Mouse (Mus musculus): ENCODE results near the gene Brpf1.

DNA sequence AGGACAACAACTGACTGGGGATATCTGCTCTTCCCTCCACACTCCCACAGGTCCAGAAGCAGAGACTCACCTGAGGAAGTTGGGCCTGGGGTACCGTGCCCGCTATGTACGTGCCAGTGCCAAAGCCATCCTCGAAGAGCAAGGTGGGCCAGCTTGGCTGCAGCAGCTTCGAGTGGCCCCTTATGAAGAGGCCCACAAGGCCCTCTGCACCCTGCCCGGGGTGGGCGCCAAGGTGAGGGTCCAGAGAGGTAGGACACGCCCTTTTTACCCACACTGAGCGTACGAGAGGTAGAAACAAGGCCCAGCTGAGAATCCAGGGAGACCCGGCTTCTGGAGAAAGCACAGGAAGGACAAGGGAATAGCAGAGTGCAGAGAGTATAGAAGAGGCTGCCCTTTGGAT lies 24.8 kb downstream of the Brpf1 start:
- TF ChIP-seq POLR2A (IDR thresholded peaks at IDR 0.05; ENCODE audit: low read depth, low read length), result no peak
- TF ChIP-seq CTCF (IDR thresholded peaks at IDR 0.05; ENCODE audit: extremely low read depth, insufficient read depth, insufficient read length, insufficient replicate concordance), result no peak
